Mouse (Mus musculus) lung, embryonic 14.5 days (tissue): Measurements from ENCODE around the gene Grk6. TPM values are rescaled to one million over a fixed set of nuclear protein-coding genes. Genes with fewer than 3 reads are reported as not detected.

ENCODE experiments used
- ATAC-seq: fragments of 200-750 bp; cut with Nextera tagmentation; 2 replicates; pipeline ENCODE4 v1.8.0; 2017; ENCODE audit warnings: mild to moderate bottlenecking, moderate TSS enrichment, moderate library complexity; ENCODE audit not compliant: insufficient read depth
- DNase-seq: peaks from one replicate; pipeline ENCODE4 v3.0.0-alpha.2; 2015
- H3K27ac ChIP-seq: fragments of 300-500 bp; sonication (generic); 2 replicates; pipeline ENCODE4 v1.5.1; 2014; ENCODE audit warnings: low read depth, mild to moderate bottlenecking, moderate library complexity
- H3K27me3 ChIP-seq: fragments of 300-500 bp; sonication (generic); 2 replicates; pipeline ENCODE4 v1.6.1; 2014; ENCODE audit warnings: low read length, control low read depth; ENCODE audit not compliant: insufficient read depth
- H3K36me3 ChIP-seq: fragments of 300-500 bp; sonication (generic); 2 replicates; pipeline ENCODE4 v1.6.1; 2014; ENCODE audit warnings: control low read depth; ENCODE audit not compliant: insufficient read depth
- H3K4me1 ChIP-seq: fragments of 300-500 bp; sonication (generic); 2 replicates; pipeline ENCODE4 v1.6.1; 2014; ENCODE audit warnings: antibody characterized with exemption, control low read depth; ENCODE audit not compliant: insufficient read depth
- H3K4me2 ChIP-seq: fragments of 300-500 bp; sonication (generic); 2 replicates; pipeline ENCODE4 v1.6.1; 2014; ENCODE audit warnings: mild to moderate bottlenecking
- H3K4me3 ChIP-seq: fragments of 300-500 bp; sonication (generic); 2 replicates; pipeline ENCODE4 v1.5.1; 2014; ENCODE audit warnings: low read depth, low read length
- H3K9ac ChIP-seq: fragments of 300-500 bp; sonication (generic); 2 replicates; pipeline ENCODE4 v1.6.1; 2014
- H3K9me3 ChIP-seq: fragments of 300-500 bp; sonication (generic); 2 replicates; pipeline ENCODE4 v1.6.1; 2016; ENCODE audit warnings: low read depth, low read length, control low read depth
- CTCF ChIP-seq: IDR thresholded peaks from 2 replicates; pipeline ENCODE4 v1.5.1; 2016; ENCODE audit warnings: antibody characterized with exemption, low read depth
- WGBS: fragments of 180-500 bp; shearing (Covaris S2); extraction: QIAGEN DNeasy Blood & Tissue Kit; methylation state at CpG from one replicate; pipeline ENCODE4 v1.1.7; 2014; 5-methylcytosine and 5-hydroxymethylcytosine counted together
- polyA plus RNA-seq: library from polyadenylated mRNA; unstranded; fragments of >200 nt; fragmentation: Nextera tagmentation; extraction: Ambion mirVana; gene quantifications from 2 replicates; pipeline ENCODE4 v1.2.1, GENCODE M21; 2014

The Grk6 gene
- polyA plus RNA-seq, 1 experiment from 2014 or later = 71.0 TPM

GRCm38 (mm10) chr13:55471819-55472131, 26.9 kb downstream of the Grk6 start:
- H3K36me3 ChIP-seq = peaks cover 34% of the 10 kb centered on the region
- DNase-seq (no peak), ATAC-seq (peak; percentile 22)
- H3K4me3 ChIP-seq = peak overlapping the region; percentile 56
- H3K4me1 ChIP-seq = no peaks in the 10 kb centered on the region
- peak overlapping the region; percentile 18; the same call in 1 of the 2 replicates for H3K27ac ChIP-seq
- no peak for TF ChIP-seq CTCF
- 0% methylated on average over 31 of the region's 31 CpGs for WGBS
- H3K4me2 ChIP-seq = peak overlapping the region; percentile 96
- 0 out of 2 replicates have a peak, but pooled peaks cover 8% of the 10 kb centered on the region for H3K27me3 ChIP-seq
- no peaks in the 10 kb centered on the region for H3K9me3 ChIP-seq
- H3K9ac ChIP-seq = peak overlapping the region; percentile 63

- Histone ChIP-seq H3K27me3 (0 out of 2 replicates have a peak, but pooled peaks cover 8% of the 10 kb centered on the region), H3K4me1 (no peaks in the 10 kb centered on the region), H3K36me3 (peaks cover 40% of the 10 kb centered on the region), H3K9ac (peak overlapping the region; percentile 63), H3K4me2 (peak overlapping the region; percentile 96), H3K27ac (peak overlapping the region; percentile 60; the same call in 1 of the 2 replicates), H3K4me3 (peak overlapping the region; percentile 56), H3K9me3 (no peaks in the 10 kb centered on the region)
- ATAC-seq (peak; percentile 56), DNase-seq (peak; percentile 78)
- TF ChIP-seq CTCF = peak; percentile 26; the same call in 1 of the 2 replicates
- WGBS = under 1% methylated on average over 103 of the region's 103 CpGs
Measured at GRCm38 (mm10) chr13:55472132-55473022, 27.5 kb downstream of the Grk6 start.

- Histone ChIP-seq H3K27me3 (0 out of 2 replicates have a peak, but pooled peaks cover 8% of the 10 kb centered on the region), H3K27ac (peak overlapping the region; percentile 60; the same call in 1 of the 2 replicates), H3K4me3 (peak overlapping the region; percentile 56), H3K36me3 (peaks cover 49% of the 10 kb centered on the region), H3K9ac (peak overlapping the region; percentile 63; the same call in 1 of the 2 replicates), H3K4me1 (no peaks in the 10 kb centered on the region), H3K9me3 (no peaks in the 10 kb centered on the region), H3K4me2 (peak overlapping the region; percentile 96)
- WGBS = 28% methylated on average over 18 of the region's 18 CpGs
- no peak for ATAC-seq
- DNase-seq = peak; percentile 57
- peak; percentile 46 for TF ChIP-seq CTCF
Measured at GRCm38 (mm10) chr13:55473076-55473831, 28.4 kb downstream of the Grk6 start.

GRCm38 (mm10) chr13:55473961-55474360, 29.1 kb downstream of the Grk6 start:
- 0 out of 2 replicates have a peak, but pooled peaks have one; percentile 8 for TF ChIP-seq CTCF
- H3K36me3 ChIP-seq = peaks cover 53% of the 10 kb centered on the region

GRCm38 (mm10) chr13:55474621-55475069, 29.8 kb downstream of the Grk6 start:
- no peak overlapping the region for H3K4me2 ChIP-seq
- H3K4me3 ChIP-seq = no peak overlapping the region
- TF ChIP-seq CTCF = no peak
- H3K9me3 ChIP-seq = no peaks in the 10 kb centered on the region
- no peak overlapping the region for H3K27ac ChIP-seq
- ATAC-seq (no peak), DNase-seq (peak; percentile 60)
- H3K36me3 ChIP-seq = peaks cover 60% of the 10 kb centered on the region
- 35% methylated on average over 5 of the region's 5 CpGs for WGBS
- 0 out of 2 replicates have a peak, but pooled peaks cover 8% of the 10 kb centered on the region for H3K27me3 ChIP-seq
- H3K9ac ChIP-seq = no peak overlapping the region
- H3K4me1 ChIP-seq = no peaks in the 10 kb centered on the region

More at GRCm38 (mm10) chr13:55473961-55474360, 29.1 kb downstream of the Grk6 start:
- no peaks in the 10 kb centered on the region for H3K9me3 ChIP-seq
- ATAC-seq (no peak), DNase-seq (no peak)
- 0 out of 2 replicates have a peak, but pooled peaks cover 8% of the 10 kb centered on the region for H3K27me3 ChIP-seq
- H3K9ac ChIP-seq = no peak overlapping the region
- no peak overlapping the region for H3K4me2 ChIP-seq
- H3K4me1 ChIP-seq = no peaks in the 10 kb centered on the region
- WGBS = 66% methylated on average over 11 of the region's 11 CpGs
- H3K27ac ChIP-seq = no peak overlapping the region
- H3K4me3 ChIP-seq = no peak overlapping the region

- 90% methylated on average over 5 of the region's 5 CpGs for WGBS
- no peak for DNase-seq
- peaks cover 70% of the 10 kb centered on the region for H3K36me3 ChIP-seq
Measured at GRCm38 (mm10) chr13:55475750-55476149, 30.9 kb downstream of the Grk6 start.

More at GRCm38 (mm10) chr13:55475750-55476149, 30.9 kb downstream of the Grk6 start:
- no peak for ATAC-seq
- H3K27ac ChIP-seq = no peak overlapping the region
- no peak overlapping the region for H3K4me3 ChIP-seq
- 0 out of 2 replicates have a peak, but pooled peaks cover 8% of the 10 kb centered on the region for H3K27me3 ChIP-seq
- H3K9ac ChIP-seq = no peak overlapping the region
- TF ChIP-seq CTCF = no peak
- no peak overlapping the region for H3K4me2 ChIP-seq
- no peaks in the 10 kb centered on the region for H3K4me1 ChIP-seq
- no peaks in the 10 kb centered on the region for H3K9me3 ChIP-seq
